Mouse (Mus musculus) liver, postnatal 0 days (tissue): ENCODE results near the gene Fmnl3. TPM values are rescaled to one million over a fixed set of nuclear protein-coding genes. Genes with fewer than 3 reads are reported as not detected.

Source experiments
- ATAC-seq: fragments of 200-750 bp; cut with Nextera tagmentation; 2 replicates; pipeline ENCODE4 v1.8.0; 2017; ENCODE audit warnings: mild to moderate bottlenecking, moderate library complexity
- DNase-seq: peaks from one replicate; pipeline ENCODE4 v3.0.0-alpha.2; 2016
- H3K27ac ChIP-seq: fragments of 300-500 bp; sonication (generic); 2 replicates; pipeline ENCODE4 v1.5.1; 2014; ENCODE audit warnings: antibody characterized with exemption, moderate library complexity, mild to moderate bottlenecking, low read depth
- H3K27me3 ChIP-seq: fragments of 300-500 bp; sonication (generic); 2 replicates; pipeline ENCODE4 v1.6.1; 2014; ENCODE audit warnings: low read length, control low read depth, mixed read lengths; ENCODE audit not compliant: insufficient read depth
- H3K36me3 ChIP-seq: fragments of 300-500 bp; sonication (generic); replicated peaks from 2 replicates; pipeline ENCODE4 v1.6.1; 2014; ENCODE audit warnings: mild to moderate bottlenecking, control low read depth, low read length, moderate library complexity, mixed read lengths; ENCODE audit not compliant: insufficient read depth
- H3K4me1 ChIP-seq: fragments of 300-500 bp; sonication (generic); 2 replicates; pipeline ENCODE4 v1.6.1; 2014; ENCODE audit warnings: antibody characterized with exemption, mild to moderate bottlenecking, control low read depth; ENCODE audit not compliant: insufficient read depth
- H3K4me2 ChIP-seq: fragments of 300-500 bp; sonication (generic); 2 replicates; pipeline ENCODE4 v1.6.1; 2014; ENCODE audit warnings: low read depth, mild to moderate bottlenecking, low read length, moderate library complexity, mixed read lengths
- H3K4me3 ChIP-seq: fragments of 300-500 bp; sonication (generic); 2 replicates; pipeline ENCODE4 v1.5.1; 2014; ENCODE audit warnings: low read depth, low read length
- H3K9ac ChIP-seq: fragments of 300-500 bp; sonication (generic); replicated peaks from 2 replicates; pipeline ENCODE4 v1.6.1; 2014; ENCODE audit warnings: mild to moderate bottlenecking, moderate library complexity
- H3K9me3 ChIP-seq: fragments of 300-500 bp; sonication (generic); 2 replicates; pipeline ENCODE4 v1.6.1; 2016; ENCODE audit warnings: mild to moderate bottlenecking, control low read depth, low read length, mixed read lengths
- CTCF ChIP-seq: sonication (generic); IDR thresholded peaks from 2 replicates; pipeline ENCODE4 v1.5.1; 2016; ENCODE audit warnings: antibody characterized with exemption, low read depth
- EP300 ChIP-seq: IDR thresholded peaks from 2 replicates; pipeline ENCODE4 v1.6.1; 2016; ENCODE audit warnings: antibody characterized with exemption, low read depth, mild to moderate bottlenecking
- WGBS: fragments of 180-500 bp; shearing (Covaris S2); extraction: QIAGEN DNeasy Blood & Tissue Kit; methylation state at CpG from one replicate; pipeline ENCODE4 v1.1.7; 2014; ENCODE audit not compliant: insufficient replicate concordance; 5-methylcytosine and 5-hydroxymethylcytosine counted together
- polyA plus RNA-seq: library from polyadenylated mRNA; unstranded; fragments of >200 nt; fragmentation: Nextera tagmentation; extraction: Ambion mirVana; gene quantifications from 2 replicates; pipeline ENCODE4 v1.2.1, GENCODE M21; 2015

Gene Fmnl3
- polyA plus RNA-seq, 1 experiment from 2014 or later: 2.4 TPM

DNA sequence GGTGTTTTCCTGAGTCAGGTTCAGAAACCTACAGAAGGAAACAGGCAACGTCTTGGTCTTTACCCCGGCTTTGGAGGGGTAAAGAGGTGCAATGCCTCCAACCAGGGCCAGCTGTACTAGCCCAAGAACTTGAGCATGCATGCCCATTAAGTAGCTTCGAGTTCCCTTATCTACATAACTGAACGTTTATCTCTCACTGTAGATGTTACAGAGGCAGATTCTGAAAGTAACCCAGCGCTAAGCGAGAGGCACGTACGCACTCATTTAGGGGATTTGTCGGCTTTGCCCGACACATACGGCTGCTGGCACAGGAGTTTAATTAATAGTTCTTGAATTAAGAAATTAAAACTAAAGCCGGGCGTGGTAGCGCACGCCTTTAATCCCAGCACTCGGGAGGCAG, 76.0 kb downstream of the Fmnl3 start:
- TF ChIP-seq CTCF (no peak), EP300 (no peak)
- H3K27me3 ChIP-seq: no peaks in the 10 kb centered on the region
- ATAC-seq (no peak), DNase-seq (no peak)
- no peak overlapping the region for H3K27ac ChIP-seq
- no peaks in the 10 kb centered on the region for H3K9me3 ChIP-seq
- H3K4me1 ChIP-seq: peaks cover 27% of the 10 kb centered on the region
- H3K4me2 ChIP-seq: peak overlapping the region; percentile 79
- peak overlapping the region; percentile 70 for H3K9ac ChIP-seq
- no peaks in the 10 kb centered on the region for H3K36me3 ChIP-seq
- 6% methylated on average over 16 of the region's 16 CpGs for WGBS
- H3K4me3 ChIP-seq: peak overlapping the region; percentile 72

GRCm38 (mm10) chr15:99290586-99290985, 79.7 kb downstream of the Fmnl3 start:
- no peak for DNase-seq
- H3K4me2 ChIP-seq: no peak overlapping the region
- no peak overlapping the region for H3K4me3 ChIP-seq
- ATAC-seq: no peak
- no peak overlapping the region for H3K9ac ChIP-seq
- H3K27me3 ChIP-seq: no peaks in the 10 kb centered on the region
- no peaks in the 10 kb centered on the region for H3K9me3 ChIP-seq
- no peak overlapping the region for H3K27ac ChIP-seq
- H3K4me1 ChIP-seq: peaks cover 7% of the 10 kb centered on the region; the same call in 1 of the 2 replicates
- no peaks in the 10 kb centered on the region for H3K36me3 ChIP-seq
- no peak for TF ChIP-seq EP300
- no peak for TF ChIP-seq CTCF
- WGBS: 80% methylated on average over 11 of the region's 11 CpGs

- no peak overlapping the region for H3K4me3 ChIP-seq
- ATAC-seq: peak; percentile 43
- H3K9ac ChIP-seq: no peak overlapping the region
- H3K27me3 ChIP-seq: no peaks in the 10 kb centered on the region
- H3K4me2 ChIP-seq: no peak overlapping the region
- H3K4me1 ChIP-seq: peaks cover 4% of the 10 kb centered on the region; the same call in 1 of the 2 replicates
- H3K36me3 ChIP-seq: no peaks in the 10 kb centered on the region
- no peak for TF ChIP-seq CTCF
- no peak for TF ChIP-seq EP300
- H3K9me3 ChIP-seq: no peaks in the 10 kb centered on the region
- 56% methylated on average over 8 of the region's 8 CpGs for WGBS
- H3K27ac ChIP-seq: no peak overlapping the region
- DNase-seq: no peak
Observed at GRCm38 (mm10) chr15:99285189-99285535, 85.1 kb downstream of the Fmnl3 start.

- H3K4me1 ChIP-seq: peaks cover 4% of the 10 kb centered on the region; the same call in 1 of the 2 replicates
- H3K36me3 ChIP-seq: no peaks in the 10 kb centered on the region
- peak overlapping the region; percentile 23; the same call in 1 of the 2 replicates for H3K4me2 ChIP-seq
- H3K9ac ChIP-seq: no peak overlapping the region
- no peak overlapping the region for H3K4me3 ChIP-seq
- no peaks in the 10 kb centered on the region for H3K9me3 ChIP-seq
- 21% methylated on average over 14 of the region's 14 CpGs for WGBS
- no peak overlapping the region for H3K27ac ChIP-seq
- ATAC-seq (peak; percentile 74), DNase-seq (peak; percentile 52)
- TF ChIP-seq EP300 (no peak), CTCF (no peak)
- no peaks in the 10 kb centered on the region for H3K27me3 ChIP-seq
Observed at GRCm38 (mm10) chr15:99284527-99285188, 85.6 kb downstream of the Fmnl3 start.

DNA sequence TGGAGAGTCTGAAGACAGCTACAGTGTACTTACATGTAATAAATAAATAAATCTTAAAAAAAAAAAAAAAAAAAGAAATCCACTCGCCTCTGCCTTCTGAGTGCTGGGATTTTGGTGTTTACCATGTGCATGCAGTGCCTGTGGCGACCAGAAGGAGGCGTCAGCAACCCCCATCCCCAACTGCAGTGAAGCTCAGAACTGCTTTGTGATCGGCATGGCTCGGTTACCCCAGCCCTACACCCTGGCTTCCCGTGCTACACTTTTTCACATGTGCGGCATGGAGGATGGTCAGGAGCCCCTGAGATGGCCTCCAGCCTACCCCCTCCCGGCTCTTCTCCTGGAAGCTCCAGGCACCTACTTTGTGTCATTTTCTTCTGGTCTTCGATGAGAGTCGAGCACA, 86.8 kb downstream of the Fmnl3 start:
- Histone ChIP-seq H3K4me2 (no peak overlapping the region), H3K4me1 (peaks cover 4% of the 10 kb centered on the region; the same call in 1 of the 2 replicates), H3K27me3 (no peaks in the 10 kb centered on the region), H3K4me3 (no peak overlapping the region), H3K9ac (no peak overlapping the region), H3K27ac (no peak overlapping the region), H3K9me3 (no peaks in the 10 kb centered on the region), H3K36me3 (no peaks in the 10 kb centered on the region)
- no peak for TF ChIP-seq EP300
- peak; percentile 57 for TF ChIP-seq CTCF
- no peak for DNase-seq
- 53% methylated on average over 10 of the region's 10 CpGs for WGBS
- ATAC-seq: no peak

DNA sequence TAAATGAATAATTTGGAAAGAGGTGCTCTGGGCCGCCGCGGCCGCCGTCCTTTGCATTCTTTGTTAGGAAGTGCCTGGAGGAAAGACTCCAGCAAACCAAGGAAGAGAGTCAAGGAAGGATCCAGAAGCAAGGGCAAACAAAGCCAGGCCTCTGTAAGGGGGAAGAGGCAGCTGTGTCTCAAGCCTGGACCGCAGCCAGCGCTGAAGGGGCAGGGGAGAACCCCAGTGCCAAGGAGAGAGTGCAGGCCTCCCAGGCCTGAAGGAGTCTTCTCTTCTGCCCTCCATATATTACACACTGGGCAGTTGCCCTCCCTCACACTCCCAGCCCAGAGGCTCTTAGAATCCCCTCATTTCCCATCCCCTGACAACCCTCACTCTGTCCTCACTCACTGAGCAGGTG, 92.0 kb downstream of the Fmnl3 start:
- Histone ChIP-seq H3K4me1 (no peaks in the 10 kb centered on the region), H3K4me3 (no peak overlapping the region), H3K4me2 (no peak overlapping the region), H3K9ac (no peak overlapping the region), H3K36me3 (no peaks in the 10 kb centered on the region), H3K27me3 (no peaks in the 10 kb centered on the region), H3K9me3 (no peaks in the 10 kb centered on the region), H3K27ac (no peak overlapping the region)
- ATAC-seq (no peak), DNase-seq (no peak)
- no peak for TF ChIP-seq EP300
- TF ChIP-seq CTCF: no peak
- 87% methylated on average over 7 of the region's 7 CpGs for WGBS
